Mouse (Mus musculus) hindbrain, postnatal 0 days (tissue): ENCODE results near the gene Anapc15. TPM values are rescaled to one million over a fixed set of nuclear protein-coding genes. Genes with fewer than 3 reads are reported as not detected.

Experiments used
- ATAC-seq: fragments of 200-750 bp; cut with Nextera tagmentation; 2 replicates; pipeline ENCODE4 v1.8.0; 2017; ENCODE audit warnings: mild to moderate bottlenecking, moderate TSS enrichment, moderate library complexity
- DNase-seq: peaks from one replicate; pipeline ENCODE4 v3.0.0-alpha.2; 2015; ENCODE audit warnings: low spot score
- H3K27ac ChIP-seq: fragments of 300-500 bp; sonication (generic); 2 replicates; pipeline ENCODE4 v1.5.1; 2014; ENCODE audit warnings: mild to moderate bottlenecking
- H3K27me3 ChIP-seq: fragments of 300-500 bp; sonication (generic); 2 replicates; pipeline ENCODE4 v1.6.1; 2014; ENCODE audit warnings: low read length, mixed read lengths; ENCODE audit not compliant: insufficient read depth
- H3K36me3 ChIP-seq: fragments of 300-500 bp; sonication (generic); 2 replicates; pipeline ENCODE4 v1.6.1; 2014; ENCODE audit warnings: low read length, mixed read lengths; ENCODE audit not compliant: insufficient read depth
- H3K4me1 ChIP-seq: fragments of 300-500 bp; sonication (generic); 2 replicates; pipeline ENCODE4 v1.6.1; 2014; ENCODE audit warnings: antibody characterized with exemption, low read length, mixed read lengths; ENCODE audit not compliant: insufficient read depth
- H3K4me2 ChIP-seq: fragments of 300-500 bp; sonication (generic); 2 replicates; pipeline ENCODE4 v1.6.1; 2014; ENCODE audit warnings: low read depth, mild to moderate bottlenecking, low read length, moderate library complexity, mixed read lengths
- H3K4me3 ChIP-seq: fragments of 300-500 bp; sonication (generic); 2 replicates; pipeline ENCODE4 v1.5.1; 2014; ENCODE audit warnings: low read length
- H3K9ac ChIP-seq: fragments of 300-500 bp; sonication (generic); replicated peaks from 2 replicates; pipeline ENCODE4 v1.6.1; 2014; ENCODE audit warnings: mild to moderate bottlenecking, low read length, moderate library complexity, mixed read lengths
- H3K9me3 ChIP-seq: fragments of 300-500 bp; sonication (generic); 2 replicates; pipeline ENCODE4 v1.6.1; 2016; ENCODE audit warnings: low read length, mixed read lengths
- CTCF ChIP-seq: IDR thresholded peaks from 2 replicates; pipeline ENCODE4 v1.5.1; 2016; ENCODE audit warnings: antibody characterized with exemption, control low read depth, low read depth
- WGBS: fragments of 180-500 bp; shearing (Covaris S2); extraction: QIAGEN DNeasy Blood & Tissue Kit; methylation state at CpG from one replicate; pipeline ENCODE4 v1.1.7; 2014; 5-methylcytosine and 5-hydroxymethylcytosine counted together
- polyA plus RNA-seq: library from polyadenylated mRNA; unstranded; fragments of >200 nt; fragmentation: Nextera tagmentation; extraction: Ambion mirVana; gene quantifications from 2 replicates; pipeline ENCODE4 v1.2.1, GENCODE M21; 2015
- total RNA-seq: library from RNA; depleted of rRNA; stranded (reverse); fragments of >200 nt; gene quantifications from 2 replicates; pipeline ENCODE4 v1.2.3, GENCODE M21; 2014

Gene Anapc15
- total and polyA plus RNA-seq, 2 experiments from 2014 or later: 49.3 to 67.3 TPM

DNA sequence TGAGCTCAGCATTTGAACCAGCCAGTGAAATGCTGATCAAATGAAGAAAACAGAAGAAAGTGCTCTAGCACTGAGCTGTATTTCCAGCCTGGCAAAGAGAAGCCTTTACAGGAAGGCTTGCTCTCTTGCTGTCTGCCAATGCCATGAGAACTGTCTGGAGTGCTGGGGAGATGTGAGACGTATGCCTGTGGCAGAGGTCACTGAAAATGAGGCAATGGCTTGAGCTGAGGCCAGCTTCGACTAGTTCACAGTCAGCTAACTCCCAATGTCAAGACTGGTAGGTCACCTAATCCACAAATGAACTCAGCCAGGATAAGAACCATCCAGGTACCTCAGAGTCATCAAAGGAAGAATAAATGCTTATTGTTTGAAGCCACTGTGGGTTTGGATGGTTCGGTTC is 64.6 kb downstream of the Anapc15 start:
- H3K9ac ChIP-seq: no peak overlapping the region
- no peak for DNase-seq
- no peak for ATAC-seq

DNA sequence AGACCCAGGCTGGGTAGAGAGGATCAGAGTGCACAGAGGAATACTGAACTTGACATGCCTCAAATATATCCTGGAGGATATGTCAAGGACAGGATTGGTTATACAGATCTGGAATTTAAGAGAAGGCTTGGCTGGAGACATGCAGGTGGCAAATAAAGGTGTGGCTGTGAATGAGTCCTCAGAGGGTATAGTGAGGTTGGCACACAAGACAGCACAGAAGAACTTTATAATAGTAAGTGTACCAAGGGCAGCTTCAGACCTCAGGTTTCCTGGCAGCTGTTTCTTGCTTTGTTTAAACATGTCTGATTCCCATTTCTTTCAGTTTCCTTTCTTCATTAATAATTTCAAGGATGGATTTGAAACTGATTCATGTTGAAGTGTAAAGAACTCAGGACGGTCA is 69.0 kb downstream of the Anapc15 start:
- H3K36me3 ChIP-seq: no peaks in the 10 kb centered on the region
- no peak for TF ChIP-seq CTCF
- no peak overlapping the region for H3K4me2 ChIP-seq
- no peaks in the 10 kb centered on the region for H3K27me3 ChIP-seq
- no peak for DNase-seq
- H3K27ac ChIP-seq: no peak overlapping the region
- no peaks in the 10 kb centered on the region for H3K9me3 ChIP-seq
- H3K9ac ChIP-seq: no peak overlapping the region
- WGBS: 80% methylated on average over 1 of the region's 1 CpGs
- no peak overlapping the region for H3K4me3 ChIP-seq
- H3K4me1 ChIP-seq: peaks cover 5% of the 10 kb centered on the region; the same call in 1 of the 2 replicates
- no peak for ATAC-seq

More for the DNA sequence above, 64.6 kb downstream of the Anapc15 start:
- 83% methylated on average over 3 of the region's 3 CpGs for WGBS
- no peak for TF ChIP-seq CTCF
- no peak overlapping the region for H3K4me2 ChIP-seq
- no peaks in the 10 kb centered on the region; the same call in 1 of the 2 replicates for H3K4me1 ChIP-seq
- H3K27me3 ChIP-seq: no peaks in the 10 kb centered on the region
- no peaks in the 10 kb centered on the region for H3K9me3 ChIP-seq
- no peaks in the 10 kb centered on the region for H3K36me3 ChIP-seq
- H3K27ac ChIP-seq: no peak overlapping the region
- no peak overlapping the region for H3K4me3 ChIP-seq

DNA sequence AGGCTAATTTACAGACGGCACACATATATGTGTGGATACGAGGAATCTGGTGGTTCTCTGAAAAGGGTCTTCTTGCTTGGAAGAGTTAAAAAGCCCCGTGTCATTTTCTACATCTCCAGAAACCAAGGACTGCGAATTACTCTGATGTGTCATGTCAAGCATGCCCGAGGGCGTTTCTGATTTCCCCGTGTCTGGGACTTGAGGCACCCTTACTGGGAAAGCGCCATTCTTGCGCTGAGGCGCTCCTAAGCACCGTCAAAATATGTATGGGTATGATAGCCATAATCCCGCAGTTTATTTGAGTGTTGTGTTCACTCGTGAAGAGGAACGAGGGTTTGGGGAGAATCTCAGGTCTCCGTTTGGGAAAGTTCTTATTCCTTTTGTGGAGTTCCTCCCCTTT is 69.8 kb downstream of the Anapc15 start:
- Histone ChIP-seq H3K27me3 (no peaks in the 10 kb centered on the region), H3K4me3 (peak overlapping the region; percentile 82), H3K9me3 (no peaks in the 10 kb centered on the region), H3K9ac (peak overlapping the region; percentile 84), H3K4me1 (peaks cover 5% of the 10 kb centered on the region; the same call in 1 of the 2 replicates), H3K27ac (peak overlapping the region; percentile 54; the same call in 1 of the 2 replicates), H3K36me3 (no peaks in the 10 kb centered on the region), H3K4me2 (peak overlapping the region; percentile 92)
- TF ChIP-seq CTCF: no peak
- 6% methylated on average over 15 of the region's 15 CpGs for WGBS
- ATAC-seq: peak; percentile 27
- DNase-seq: peak; percentile 24

- Histone ChIP-seq H3K27ac (peak within 1 kb of the TSS; percentile 79), H3K27me3 (no peaks in the 10 kb centered on the region), H3K4me2 (peak within 1 kb of the TSS; percentile 92), H3K4me1 (peaks cover 5% of the 10 kb centered on the region; the same call in 1 of the 2 replicates), H3K36me3 (no peaks in the 10 kb centered on the region), H3K4me3 (peak within 1 kb of the TSS; percentile 82), H3K9ac (peak within 1 kb of the TSS; percentile 84), H3K9me3 (no peaks in the 10 kb centered on the region)
- peak; percentile 98 for DNase-seq
- TF ChIP-seq CTCF: no peak
- ATAC-seq: peak; percentile 98
- WGBS: under 1% methylated on average over 40 of the region's 40 CpGs
Observed at GRCm38 (mm10) chr7:101933751-101934240, 70.3 kb downstream of the Anapc15 start, which contains the start of the genes Lrrc51 and Numa1. Gene Lrrc51, minus strand, starts transcription at chr7:101933895. Gene Numa1, plus strand, starts transcription at chr7:101934111.

DNA sequence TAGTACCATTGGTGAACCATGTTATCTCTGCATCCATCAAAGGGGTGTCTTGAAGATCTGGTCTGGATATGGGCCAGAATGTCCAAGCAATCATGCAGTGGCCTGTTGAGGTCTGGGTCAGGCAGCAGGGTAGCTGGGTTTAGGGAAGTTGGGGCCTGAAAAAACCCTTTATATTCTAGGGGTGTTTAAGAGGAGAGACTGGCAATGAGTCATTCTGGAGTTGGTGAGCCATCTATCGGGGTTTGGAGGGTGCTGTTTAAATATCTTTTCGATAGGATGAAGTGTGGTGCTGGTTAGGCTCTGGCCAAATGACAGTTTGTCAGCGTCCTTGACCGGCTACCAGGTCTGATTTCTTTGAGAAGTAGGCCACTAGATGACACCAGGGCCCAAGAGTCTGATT is 72.4 kb downstream of the Anapc15 start:
- WGBS: 96% methylated on average over 4 of the region's 4 CpGs
- no peak for DNase-seq

DNA sequence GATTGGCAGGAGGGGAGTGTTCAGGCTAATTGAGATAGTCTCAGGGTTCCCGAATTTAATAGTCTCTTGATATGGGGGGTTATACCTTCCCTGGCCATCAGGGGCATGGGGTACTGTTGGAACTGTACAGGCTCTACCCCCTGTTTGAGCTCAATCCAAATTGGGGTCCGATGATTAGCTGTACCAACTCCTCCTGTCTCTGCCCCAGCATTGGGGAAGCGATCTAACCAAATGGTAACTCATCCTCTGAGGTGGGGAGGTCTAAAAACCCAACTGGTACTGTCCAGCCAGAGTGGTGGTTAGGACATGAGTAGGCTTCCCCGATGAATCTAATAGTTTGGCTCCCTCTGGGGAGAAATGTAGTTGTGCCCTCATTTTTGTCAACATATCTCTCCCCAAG is 73.5 kb downstream of the Anapc15 start:
- 0 out of 2 replicates have a peak overlapping the region, but pooled peaks have one; percentile 7 for H3K27ac ChIP-seq
- no peak overlapping the region for H3K4me3 ChIP-seq
- no peak for TF ChIP-seq CTCF
- H3K4me1 ChIP-seq: peaks cover 5% of the 10 kb centered on the region; the same call in 1 of the 2 replicates
- H3K4me2 ChIP-seq: no peak overlapping the region
- no peak for DNase-seq
- 97% methylated on average over 4 of the region's 4 CpGs for WGBS
- no peaks in the 10 kb centered on the region for H3K9me3 ChIP-seq
- ATAC-seq: no peak
- no peaks in the 10 kb centered on the region for H3K27me3 ChIP-seq
- no peak overlapping the region for H3K9ac ChIP-seq
- H3K36me3 ChIP-seq: no peaks in the 10 kb centered on the region

More for the DNA sequence above, 72.4 kb downstream of the Anapc15 start:
- Histone ChIP-seq H3K4me3 (no peak overlapping the region), H3K4me1 (peaks cover 5% of the 10 kb centered on the region; the same call in 1 of the 2 replicates), H3K27me3 (no peaks in the 10 kb centered on the region), H3K36me3 (no peaks in the 10 kb centered on the region), H3K4me2 (no peak overlapping the region), H3K27ac (no peak overlapping the region), H3K9ac (no peak overlapping the region), H3K9me3 (no peaks in the 10 kb centered on the region)
- ATAC-seq: no peak
- no peak for TF ChIP-seq CTCF

DNA sequence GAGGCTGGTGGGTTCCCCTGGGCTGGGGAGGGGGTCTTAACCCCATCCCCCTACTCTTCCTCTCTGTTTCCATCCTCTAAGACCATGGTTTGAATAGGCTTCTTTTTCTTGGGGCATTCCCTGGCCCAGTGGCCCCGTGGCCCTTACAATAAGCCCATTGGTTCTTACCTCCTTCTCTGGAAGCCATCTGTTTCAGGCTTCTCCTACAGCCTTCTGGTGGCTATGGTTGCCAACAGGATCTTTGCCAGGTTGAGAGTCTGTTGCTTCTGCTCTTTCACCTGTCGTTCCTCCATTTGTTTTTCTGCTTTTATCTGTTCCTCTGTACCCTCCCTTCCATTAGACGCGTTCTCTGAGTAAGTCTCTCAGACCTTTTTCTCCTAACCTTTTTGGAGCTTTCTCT is 74.1 kb downstream of the Anapc15 start:
- H3K27ac ChIP-seq: peak overlapping the region; percentile 7; the same call in 1 of the 2 replicates
- ATAC-seq (no peak), DNase-seq (peak; percentile 6)
- no peak overlapping the region for H3K4me3 ChIP-seq
- no peaks in the 10 kb centered on the region for H3K27me3 ChIP-seq
- TF ChIP-seq CTCF: no peak
- H3K36me3 ChIP-seq: no peaks in the 10 kb centered on the region
- H3K9ac ChIP-seq: no peak overlapping the region
- no peak overlapping the region for H3K4me2 ChIP-seq
- H3K9me3 ChIP-seq: no peaks in the 10 kb centered on the region
- 83% methylated on average over 4 of the region's 4 CpGs for WGBS
- H3K4me1 ChIP-seq: peaks cover 5% of the 10 kb centered on the region; the same call in 1 of the 2 replicates
